Mouse (Mus musculus) midbrain, embryonic 13.5 days (tissue): ENCODE data around the gene Nhlrc4. TPM values are rescaled to one million over a fixed set of nuclear protein-coding genes. Genes with fewer than 3 reads are reported as not detected.

Experiments
- ATAC-seq: fragments of 200-750 bp; cut with Nextera tagmentation; 2 replicates; pipeline ENCODE4 v1.8.0; 2017; ENCODE audit warnings: mild to moderate bottlenecking, moderate TSS enrichment, moderate library complexity
- H3K27ac ChIP-seq: fragments of 300-500 bp; sonication (generic); 2 replicates; pipeline ENCODE4 v1.5.1; 2015; ENCODE audit warnings: inconsistent platforms, mild to moderate bottlenecking, moderate library complexity
- H3K27me3 ChIP-seq: fragments of 300-500 bp; sonication (generic); 2 replicates; pipeline ENCODE4 v1.6.1; 2015; ENCODE audit warnings: mild to moderate bottlenecking, inconsistent platforms
- H3K36me3 ChIP-seq: fragments of 300-500 bp; sonication (generic); 2 replicates; pipeline ENCODE4 v1.6.1; 2015; ENCODE audit warnings: mild to moderate bottlenecking, inconsistent platforms
- H3K4me1 ChIP-seq: fragments of 300-500 bp; sonication (generic); replicated peaks from 2 replicates; pipeline ENCODE4 v1.6.1; 2015; ENCODE audit warnings: inconsistent platforms
- H3K4me2 ChIP-seq: fragments of 300-500 bp; sonication (generic); replicated peaks from 2 replicates; pipeline ENCODE4 v1.6.1; 2015; ENCODE audit warnings: moderate library complexity, mild to moderate bottlenecking, inconsistent platforms
- H3K4me3 ChIP-seq: fragments of 300-500 bp; sonication (generic); replicated peaks from 2 replicates; pipeline ENCODE4 v1.5.1; 2015; ENCODE audit warnings: mild to moderate bottlenecking, inconsistent platforms
- H3K9ac ChIP-seq: fragments of 300-500 bp; sonication (generic); replicated peaks from 2 replicates; pipeline ENCODE4 v1.6.1; 2015; ENCODE audit warnings: mild to moderate bottlenecking, inconsistent platforms
- H3K9me3 ChIP-seq: fragments of 300-500 bp; sonication (generic); 2 replicates; pipeline ENCODE4 v1.6.1; 2016; ENCODE audit warnings: mild to moderate bottlenecking, inconsistent platforms
- WGBS: fragments of 180-500 bp; shearing (Covaris S2); methylation state at CpG from one replicate; pipeline ENCODE4 v1.1.7; 2015; 5-methylcytosine and 5-hydroxymethylcytosine counted together
- polyA plus RNA-seq: library from polyadenylated mRNA; unstranded; fragments of >200 nt; fragmentation: Nextera tagmentation; extraction: Ambion mirVana; gene quantifications from 2 replicates; pipeline ENCODE4 v1.2.1, GENCODE M21; 2015

Nhlrc4 gene
- polyA plus RNA-seq, 1 experiment from 2014 or later, result not detected

GRCm38 (mm10) chr17:25970954-25971707 is 26.4 kb upstream of the Nhlrc4 start:
- Histone ChIP-seq H3K9me3 (no peaks in the 10 kb centered on the region), H3K27me3 (no peaks in the 10 kb centered on the region), H3K9ac (no peak overlapping the region), H3K4me2 (no peak overlapping the region), H3K36me3 (peaks cover 12% of the 10 kb centered on the region), H3K27ac (no peak overlapping the region), H3K4me3 (no peak overlapping the region), H3K4me1 (no peaks in the 10 kb centered on the region)
- no peak for ATAC-seq
- 91% methylated on average over 4 of the region's 4 CpGs for WGBS

DNA sequence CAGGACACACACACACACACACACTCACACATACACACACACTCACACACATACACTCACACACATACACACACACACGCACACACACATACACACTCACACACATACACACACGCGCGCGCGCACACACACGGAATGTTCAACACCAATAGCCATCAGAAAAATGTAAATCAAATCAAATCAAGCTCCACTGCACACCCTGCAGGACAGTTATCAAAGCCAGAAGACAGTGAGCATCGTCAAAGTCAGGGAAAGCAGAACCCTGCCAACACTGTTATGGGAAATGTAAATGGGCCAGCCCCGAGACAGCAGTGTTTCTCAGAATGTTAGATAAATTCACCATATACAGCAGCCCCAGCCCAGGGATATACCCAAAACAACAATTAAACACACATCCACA is 25.7 kb upstream of the Nhlrc4 start:
- Histone ChIP-seq H3K9me3 (no peaks in the 10 kb centered on the region), H3K36me3 (peaks cover 12% of the 10 kb centered on the region), H3K27me3 (no peaks in the 10 kb centered on the region), H3K4me3 (no peak overlapping the region), H3K9ac (no peak overlapping the region), H3K4me1 (no peaks in the 10 kb centered on the region), H3K27ac (no peak overlapping the region), H3K4me2 (no peak overlapping the region)
- ATAC-seq, result no peak
- WGBS, result 93% methylated on average over 9 of the region's 9 CpGs

- Histone ChIP-seq H3K27me3 (no peaks in the 10 kb centered on the region), H3K27ac (no peak overlapping the region), H3K36me3 (peaks cover 32% of the 10 kb centered on the region), H3K4me3 (no peak overlapping the region), H3K9ac (no peak overlapping the region), H3K4me2 (no peak overlapping the region), H3K4me1 (no peaks in the 10 kb centered on the region), H3K9me3 (no peaks in the 10 kb centered on the region)
- WGBS, result 71% methylated on average over 1 of the region's 1 CpGs
- no peak for ATAC-seq
These were observed 23.4 kb upstream of the Nhlrc4 start for GRCm38 (mm10) chr17:25968176-25968575.

DNA sequence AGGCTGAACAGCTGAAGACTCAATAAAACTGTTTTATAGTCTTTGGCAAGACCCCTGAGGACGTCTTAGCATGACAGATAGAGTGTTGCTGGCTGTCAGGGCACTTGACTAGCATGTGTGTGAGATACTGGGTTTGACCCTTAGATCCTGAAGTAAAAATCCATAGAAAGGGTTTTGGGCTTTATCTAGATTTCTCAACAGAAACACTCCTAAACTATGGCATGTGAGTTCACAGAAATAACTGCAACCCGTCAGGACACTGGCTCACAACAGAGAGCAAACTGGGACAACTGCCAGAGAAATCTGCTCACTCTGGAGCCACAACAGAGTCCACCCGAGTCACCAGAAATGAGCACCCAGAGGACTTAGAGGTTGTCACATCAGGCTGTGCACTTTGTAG is 22.9 kb upstream of the Nhlrc4 start:
- Histone ChIP-seq H3K36me3 (peaks cover 32% of the 10 kb centered on the region), H3K27me3 (no peaks in the 10 kb centered on the region), H3K9ac (no peak overlapping the region), H3K4me2 (no peak overlapping the region), H3K4me3 (no peak overlapping the region), H3K9me3 (no peaks in the 10 kb centered on the region), H3K27ac (no peak overlapping the region), H3K4me1 (no peaks in the 10 kb centered on the region)
- no peak for ATAC-seq
- WGBS, result 86% methylated on average over 3 of the region's 3 CpGs

DNA sequence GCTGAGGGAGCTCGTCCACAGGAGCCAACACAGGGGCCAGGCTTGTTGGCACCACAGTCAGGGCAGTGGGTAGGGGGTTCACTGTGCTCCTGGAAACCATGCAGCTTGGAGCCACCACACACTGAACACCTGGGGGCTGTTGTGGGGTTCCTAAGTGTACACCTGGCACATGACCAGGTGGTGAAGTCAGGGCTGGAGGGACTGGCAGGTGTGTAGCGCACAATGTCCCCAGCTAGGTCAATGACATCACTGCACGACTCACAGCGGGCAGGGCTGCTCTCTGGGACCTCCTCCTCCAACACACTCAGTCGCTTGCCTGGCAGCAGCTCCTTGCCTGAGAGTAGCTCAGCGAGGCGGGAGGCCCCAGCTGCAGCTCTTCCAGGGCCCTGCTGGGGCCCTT is 19.5 kb upstream of the Nhlrc4 start:
- no peak overlapping the region for H3K4me2 ChIP-seq
- H3K27ac ChIP-seq, result no peak overlapping the region
- H3K4me3 ChIP-seq, result no peak overlapping the region
- H3K9ac ChIP-seq, result no peak overlapping the region
- ATAC-seq, result no peak
- H3K36me3 ChIP-seq, result peaks cover 59% of the 10 kb centered on the region
- H3K4me1 ChIP-seq, result no peaks in the 10 kb centered on the region
- H3K9me3 ChIP-seq, result no peaks in the 10 kb centered on the region
- no peaks in the 10 kb centered on the region for H3K27me3 ChIP-seq
- 85% methylated on average over 7 of the region's 7 CpGs for WGBS

DNA sequence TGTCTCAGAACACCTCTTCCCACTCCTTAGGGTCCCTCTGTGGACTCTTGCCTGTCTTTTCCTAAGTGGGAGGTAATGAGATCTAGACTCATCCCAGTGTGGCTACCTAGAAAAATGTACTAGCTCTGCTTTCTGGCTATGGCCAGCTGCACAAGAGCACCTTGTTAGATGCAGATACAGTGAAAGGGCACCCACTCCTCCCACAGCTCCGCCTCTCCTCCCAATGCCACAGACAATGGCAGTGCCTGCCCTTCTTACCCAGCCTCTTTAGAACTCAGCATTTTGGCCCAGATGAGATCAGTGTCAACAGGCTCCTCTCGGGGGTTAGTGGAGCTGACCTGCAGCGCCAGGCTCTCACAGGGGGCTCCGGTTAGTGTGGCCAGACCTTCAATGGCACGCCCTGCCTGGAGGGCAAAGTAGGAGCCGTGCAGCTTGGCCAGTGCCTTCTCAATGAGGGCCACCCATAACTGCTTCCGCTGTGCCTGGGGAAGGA is 17.7 kb upstream of the Nhlrc4 start:
- Histone ChIP-seq H3K27me3 (no peaks in the 10 kb centered on the region), H3K4me1 (0 out of 2 replicates have a peak, but pooled peaks cover 1% of the 10 kb centered on the region), H3K4me2 (no peak overlapping the region), H3K4me3 (no peak overlapping the region), H3K27ac (no peak overlapping the region), H3K9me3 (no peaks in the 10 kb centered on the region), H3K9ac (no peak overlapping the region), H3K36me3 (peaks cover 73% of the 10 kb centered on the region)
- ATAC-seq, result no peak
- 95% methylated on average over 7 of the region's 7 CpGs for WGBS

- Histone ChIP-seq H3K27ac (no peak overlapping the region), H3K36me3 (peaks cover 73% of the 10 kb centered on the region), H3K4me2 (no peak overlapping the region), H3K9ac (no peak overlapping the region), H3K4me3 (no peak overlapping the region), H3K27me3 (no peaks in the 10 kb centered on the region), H3K4me1 (0 out of 2 replicates have a peak, but pooled peaks cover 7% of the 10 kb centered on the region), H3K9me3 (no peaks in the 10 kb centered on the region)
- no peak for ATAC-seq
- 98% methylated on average over 5 of the region's 5 CpGs for WGBS
These were observed 16.8 kb upstream of the Nhlrc4 start for GRCm38 (mm10) chr17:25961566-25961965.

DNA sequence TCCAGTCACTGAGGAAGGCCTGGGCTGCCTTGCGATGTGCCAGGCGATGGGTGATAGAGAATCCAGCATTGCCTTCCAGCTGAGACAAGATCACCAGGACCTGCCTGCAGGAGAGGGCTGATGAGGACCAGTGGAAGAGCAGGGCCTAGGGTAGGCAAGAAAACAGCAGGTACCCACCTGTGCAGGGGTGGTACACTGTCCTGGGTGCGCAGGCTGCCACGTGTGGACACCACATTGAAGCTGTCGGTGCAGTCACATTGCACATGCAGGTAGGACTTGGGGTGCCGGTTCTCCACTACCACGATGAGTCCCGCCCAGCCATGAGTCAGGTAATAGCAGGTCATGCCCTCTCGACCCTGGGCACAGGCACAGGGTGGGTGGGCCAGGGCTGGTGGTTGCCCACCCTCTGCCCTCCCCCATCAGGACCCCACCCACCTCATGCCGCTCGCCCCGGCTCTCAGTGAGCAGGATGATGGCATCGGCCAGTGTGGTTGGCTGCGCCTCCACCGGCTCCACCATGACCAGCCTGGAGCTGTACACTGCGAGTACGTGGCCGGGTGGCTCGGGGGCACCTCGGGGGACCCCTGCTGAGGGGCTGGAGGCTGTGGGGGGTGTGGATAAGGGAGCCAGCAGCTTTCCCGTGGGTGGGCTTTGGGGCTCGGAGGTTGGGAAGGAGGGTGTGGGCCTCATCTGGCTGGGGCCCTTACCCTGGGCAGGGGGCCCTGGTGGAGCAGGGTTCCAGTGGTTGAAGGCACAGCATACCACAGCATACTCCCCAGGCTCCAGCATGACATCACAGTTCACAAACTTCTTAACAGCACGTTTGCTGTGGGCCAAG is 15.1 kb upstream of the Nhlrc4 start:
- Histone ChIP-seq H3K36me3 (peaks cover 66% of the 10 kb centered on the region), H3K9ac (no peak overlapping the region), H3K4me3 (no peak overlapping the region), H3K4me2 (no peak overlapping the region), H3K9me3 (no peaks in the 10 kb centered on the region), H3K27me3 (no peaks in the 10 kb centered on the region), H3K4me1 (0 out of 2 replicates have a peak, but pooled peaks cover 12% of the 10 kb centered on the region), H3K27ac (no peak overlapping the region)
- WGBS, result 89% methylated on average over 22 of the region's 23 CpGs
- no peak for ATAC-seq

DNA sequence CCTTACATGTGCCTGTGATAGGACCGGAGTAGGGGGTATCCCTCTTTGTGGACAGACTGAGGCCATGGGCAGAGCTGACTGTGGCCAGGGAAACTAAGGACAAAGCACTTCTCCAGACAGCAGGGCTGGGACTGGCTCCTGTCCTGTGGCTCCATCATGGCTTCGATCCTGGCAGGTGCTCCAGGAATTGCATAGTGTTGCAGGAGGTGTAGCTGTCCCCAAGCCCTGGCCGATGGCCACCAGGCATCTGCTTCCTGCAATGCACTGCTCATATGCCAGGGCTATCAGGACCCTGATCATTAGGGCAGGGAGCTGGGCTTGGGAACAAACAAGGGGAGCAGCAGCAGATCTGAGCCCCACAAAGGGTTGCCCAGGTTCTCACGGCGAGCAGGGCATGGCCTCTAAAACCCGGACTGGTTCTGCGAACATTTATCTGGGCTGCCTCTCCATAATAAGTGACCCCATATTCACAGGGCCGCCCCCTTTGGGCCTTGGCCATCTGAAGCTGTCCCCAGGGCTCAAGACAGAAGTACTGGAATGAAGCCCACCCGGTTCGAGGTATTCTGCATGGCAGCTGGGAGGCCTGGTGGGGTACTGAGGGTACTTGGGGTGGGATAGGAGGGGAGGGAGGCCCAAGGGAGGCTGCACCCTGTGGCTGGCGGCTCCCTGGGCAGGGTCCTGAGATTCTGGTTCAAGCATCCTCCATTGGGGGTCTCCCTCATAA is 14.2 kb upstream of the Nhlrc4 start:
- WGBS, result 94% methylated on average over 11 of the region's 11 CpGs
- Histone ChIP-seq H3K4me2 (no peak overlapping the region), H3K9me3 (no peaks in the 10 kb centered on the region), H3K4me3 (no peak overlapping the region), H3K27ac (no peak overlapping the region; the same call in 1 of the 2 replicates), H3K27me3 (peaks cover 3% of the 10 kb centered on the region), H3K36me3 (peaks cover 57% of the 10 kb centered on the region), H3K4me1 (0 out of 2 replicates have a peak, but pooled peaks cover 12% of the 10 kb centered on the region), H3K9ac (no peak overlapping the region)
- ATAC-seq, result no peak

DNA sequence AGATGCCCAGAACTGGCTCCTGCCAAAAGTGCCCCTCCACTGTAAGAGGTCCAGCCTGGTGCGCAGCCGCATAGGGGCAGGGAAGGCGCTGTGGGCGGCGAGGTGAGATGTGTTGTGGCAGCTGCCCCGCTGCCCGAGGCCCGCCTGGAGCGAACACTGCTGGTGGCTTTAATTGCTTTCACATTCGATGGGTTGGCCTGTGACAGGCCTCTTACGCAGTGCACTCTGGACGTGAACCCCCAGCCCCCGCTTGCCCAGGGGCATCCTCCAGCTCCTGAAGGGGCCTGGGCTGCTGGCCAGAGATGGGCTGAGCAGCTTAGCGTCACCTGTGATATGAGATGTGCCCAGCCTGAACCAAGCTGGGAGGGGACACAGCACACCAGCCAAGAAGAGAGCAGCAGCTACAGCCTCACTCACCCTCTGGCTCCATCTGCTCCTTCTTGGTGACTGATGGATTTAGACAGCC is 12.9 kb upstream of the Nhlrc4 start:
- Histone ChIP-seq H3K4me1 (0 out of 2 replicates have a peak, but pooled peaks cover 12% of the 10 kb centered on the region), H3K36me3 (peaks cover 45% of the 10 kb centered on the region), H3K27ac (no peak overlapping the region), H3K27me3 (peaks cover 16% of the 10 kb centered on the region), H3K9ac (no peak overlapping the region), H3K4me3 (no peak overlapping the region), H3K4me2 (no peak overlapping the region), H3K9me3 (no peaks in the 10 kb centered on the region)
- peak; percentile 38; the same call in 1 of the 2 replicates for ATAC-seq
- WGBS, result 78% methylated on average over 14 of the region's 14 CpGs

DNA sequence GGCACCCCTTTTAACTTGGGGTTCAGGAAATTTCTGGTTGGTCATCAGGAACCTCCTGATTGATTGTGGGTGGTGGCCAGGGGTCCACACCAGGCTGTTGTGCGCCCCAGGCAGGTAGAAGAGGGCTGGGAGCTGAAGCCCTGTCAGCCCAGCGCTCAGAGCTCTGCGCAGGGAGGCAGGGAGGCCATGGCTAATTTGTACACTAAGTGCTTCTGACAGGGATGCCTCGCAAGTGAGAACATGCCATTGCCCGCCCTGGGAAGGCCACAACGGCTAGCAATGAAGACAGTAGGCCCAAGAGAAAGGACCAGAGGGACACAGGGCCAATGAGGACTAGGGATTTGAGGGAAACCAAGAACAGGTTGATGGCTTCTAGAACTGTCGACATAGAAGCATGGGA is 11.9 kb upstream of the Nhlrc4 start:
- Histone ChIP-seq H3K9ac (no peak overlapping the region), H3K4me1 (peaks cover 18% of the 10 kb centered on the region), H3K36me3 (peaks cover 36% of the 10 kb centered on the region), H3K9me3 (no peaks in the 10 kb centered on the region), H3K4me2 (no peak overlapping the region), H3K27me3 (peaks cover 26% of the 10 kb centered on the region), H3K4me3 (no peak overlapping the region), H3K27ac (peak overlapping the region; percentile 12; the same call in 1 of the 2 replicates)
- ATAC-seq, result no peak
- WGBS, result 73% methylated on average over 7 of the region's 7 CpGs
